Mouse (Mus musculus) monocyte, adult 5-6 weeks (primary cell): ENCODE measurements around the gene Rhod. TPM values are rescaled to one million over a fixed set of nuclear protein-coding genes. Genes with fewer than 3 reads are reported as not detected.

ENCODE experiments used
- total RNA-seq: library from RNA; stranded (forward); fragments of 200-1000, 200-491, 200-594 nt; gene quantifications from 3 replicates; pipeline ENCODE4 v1.2.3, GENCODE M21; 2017

The Rhod gene
- total RNA-seq, 1 experiment from 2014 or later: not detected

Other genes with a start within 250 kb of the Rhod start
- gene Tbc1d10c, start 248.1 kb downstream of the Rhod start, total RNA-seq: 71.5 to 178 TPM (median 83.5 TPM) in 3 replicates
- 479 to 544 TPM (median 541 TPM) in 3 replicates for gene Ppp1ca, start 247.4 kb downstream of the Rhod start, total RNA-seq
- 19.1 to 26.3 TPM (median 20.7 TPM) in 3 replicates for gene Rad9a, start 237.8 kb downstream of the Rhod start, total RNA-seq
- 10.2 to 28.8 TPM (median 19.7 TPM) in 3 replicates for gene Clcf1, start 225.2 kb downstream of the Rhod start, total RNA-seq
- gene AC109138.7, start 225.1 kb downstream of the Rhod start, total RNA-seq: not detected in 3 replicates
- 94.0 to 149 TPM (median 107 TPM) in 3 replicates for gene Pold4, start 207.5 kb downstream of the Rhod start, total RNA-seq
- gene Ssh3, start 170.3 kb downstream of the Rhod start, total RNA-seq: 23.7 to 30.6 TPM (median 27.0 TPM) in 3 replicates
- 2.4 to 21.5 TPM (median 12.0 TPM) in 3 replicates for gene Ankrd13d, start 156.3 kb downstream of the Rhod start, total RNA-seq
- 270 to 475 TPM (median 366 TPM) in 3 replicates for gene Grk2, start 133.2 kb downstream of the Rhod start, total RNA-seq
- 109 to 142 TPM (median 139 TPM) in 3 replicates for gene Kdm2a, start 41.1 kb downstream of the Rhod start, total RNA-seq
- not detected in 3 replicates for gene Syt12, start 38.0 kb upstream of the Rhod start, total RNA-seq
- gene 2010003K11Rik, start 59.2 kb upstream of the Rhod start, total RNA-seq: not detected in 3 replicates
- 0.58 TPM in 1 of 3 replicates, not detected in the others for gene Pcx, start 71.0 kb upstream of the Rhod start, total RNA-seq
- gene Lrfn4, start 176.2 kb upstream of the Rhod start, total RNA-seq: not detected in 3 replicates
- 16.7 to 27.3 TPM (median 27.2 TPM) in 3 replicates for gene Rce1, start 186.2 kb upstream of the Rhod start, total RNA-seq